14 mouse cellular contexts compared by ENCODE assay signal in genomic region chr11:82847571-82848000, GRCm38 (mm10). TPM values are rescaled to one million over a fixed set of nuclear protein-coding genes. Genes with fewer than 3 reads are reported as not detected.
DNase-seq lines count a peak whose midpoint lies in the region; ATAC-seq and TF ChIP-seq lines count a peak whose summit lies in the region.
"Had no signal": no experiment of that assay in that cellular context is flagged by ENCODE, and none has a peak within 500 bp of the region (broad histone marks: within the 10 kb centered on the region; RNA-seq: fewer than 3 reads in every experiment).

No protein-coding gene starts in this region.

- no peak overlapping the region for H3K9ac ChIP-seq in midbrain, embryonic 11.5 days (ENCODE audit: low read length)
- peak overlapping the region; percentile 46 for H3K9ac ChIP-seq in liver, embryonic 11.5 days (ENCODE audit: low read depth, low read length)
- no peak overlapping the region for H3K9ac ChIP-seq in stomach, postnatal 0 days (ENCODE audit: low read length)
- H3K9ac ChIP-seq: embryonic facial prominence, embryonic 15.5 days had no signal

- TF ChIP-seq EP300 in stomach, postnatal 0 days (optimal IDR thresholded peaks at IDR 0.05): no peak

- WGBS in midbrain, embryonic 11.5 days: 28% methylated on average over 6 of the region's 6 CpGs
- 27% methylated on average over 6 of the region's 6 CpGs for WGBS in midbrain, embryonic 10.5 days
- 33% methylated on average over 6 of the region's 6 CpGs for WGBS in liver, embryonic 11.5 days
- WGBS in stomach, postnatal 0 days: 57% methylated on average over 6 of the region's 6 CpGs

- no peaks in the 10 kb centered on the region for H3K27me3 ChIP-seq in midbrain, embryonic 11.5 days (ENCODE audit: control insufficient read depth, insufficient read depth, low read length)
- H3K27me3 ChIP-seq in midbrain, embryonic 10.5 days (ENCODE audit: low read depth, poor library complexity, severe bottlenecking): peaks cover 9% of the 10 kb centered on the region; the same call in 1 of the 2 replicates
- no peaks in the 10 kb centered on the region for H3K27me3 ChIP-seq in liver, embryonic 11.5 days (replicated peaks; ENCODE audit: control insufficient read depth, insufficient read depth, low read length)
- no peaks in the 10 kb centered on the region for H3K27me3 ChIP-seq in stomach, postnatal 0 days (ENCODE audit: control insufficient read depth, insufficient read depth, low read length)
- H3K27me3 ChIP-seq: embryonic facial prominence, embryonic 15.5 days had no signal

- intact Hi-C loops in gastrocnemius, adult 2 months (cut with DNase I): no loop called here

- DNase-seq in gastrocnemius, adult 2 months: no peak
- DNase-seq in gastrocnemius, adult 8-10 months (ENCODE audit: low spot score in 2 of 2): no peak
- DNase-seq in midbrain, embryonic 11.5 days (ENCODE audit: low spot score, missing footprints): peak; percentile 73
- DNase-seq in midbrain, embryonic 10.5 days (ENCODE audit: low spot score): no peak
- no peak for DNase-seq in liver, embryonic 11.5 days (ENCODE audit: low spot score)
- no peak for DNase-seq in stomach, postnatal 0 days (ENCODE audit: low spot score)
- DNase-seq in ovary, postnatal 10 days (ENCODE audit: low spot score): no peak
- DNase-seq in cerebellum, postnatal 4 days (ENCODE audit: low spot score in 2 of 2): no peak
- DNase-seq: cerebellum, adult 18-20 months; heart, adult 11 months; right cerebral cortex, adult 18-20 months had no signal

- no peak overlapping the region for H3K4me3 ChIP-seq in gastrocnemius, adult 2 months
- no peak overlapping the region for H3K4me3 ChIP-seq in midbrain, embryonic 11.5 days (ENCODE audit: low read depth, low read length)
- H3K4me3 ChIP-seq in midbrain, embryonic 10.5 days: no peak overlapping the region
- H3K4me3 ChIP-seq in liver, embryonic 11.5 days (ENCODE audit: low read depth, low read length): peak overlapping the region; percentile 20; the same call in 1 of the 2 replicates
- H3K4me3 ChIP-seq in stomach, postnatal 0 days (ENCODE audit: low read depth, low read length): no peak overlapping the region
- H3K4me3 ChIP-seq: embryonic facial prominence, embryonic 15.5 days; myocyte had no signal

- H3K27ac ChIP-seq in gastrocnemius, adult 2 months: peak overlapping the region; percentile 6; the same call in 1 of the 2 replicates
- no peak overlapping the region for H3K27ac ChIP-seq in midbrain, embryonic 11.5 days (ENCODE audit: low read depth, low read length)
- no peak overlapping the region for H3K27ac ChIP-seq in midbrain, embryonic 10.5 days (replicated peaks)
- H3K27ac ChIP-seq in liver, embryonic 11.5 days (ENCODE audit: low read depth, low read length): peak overlapping the region; percentile 98
- H3K27ac ChIP-seq in stomach, postnatal 0 days (replicated peaks): peak overlapping the region; percentile 20; the same call in 1 of the 2 replicates
- H3K27ac ChIP-seq: embryonic facial prominence, embryonic 15.5 days; hindbrain, postnatal 0 days had no signal

- peaks cover 5% of the 10 kb centered on the region; the same call in 1 of the 2 replicates for H3K4me1 ChIP-seq in midbrain, embryonic 11.5 days (ENCODE audit: control insufficient read depth, insufficient read depth, low read length)
- peaks cover 45% of the 10 kb centered on the region for H3K4me1 ChIP-seq in midbrain, embryonic 10.5 days
- peaks cover 65% of the 10 kb centered on the region for H3K4me1 ChIP-seq in liver, embryonic 11.5 days (replicated peaks; ENCODE audit: control insufficient read depth, insufficient read depth, low read length)
- H3K4me1 ChIP-seq in stomach, postnatal 0 days (replicated peaks; ENCODE audit: control insufficient read depth, insufficient read depth): no peaks in the 10 kb centered on the region; the same call in 1 of the 2 replicates

- no peak for ATAC-seq in midbrain, embryonic 11.5 days (ENCODE audit: low FRiP score)
- ATAC-seq in liver, embryonic 11.5 days (replicated peaks; ENCODE audit: low FRiP score): peak; percentile 89
- ATAC-seq in stomach, postnatal 0 days (ENCODE audit: low FRiP score, low TSS enrichment): no peak
- ATAC-seq: hindbrain, postnatal 0 days had no signal

- no peaks in the 10 kb centered on the region for H3K36me3 ChIP-seq in midbrain, embryonic 11.5 days (ENCODE audit: control insufficient read depth, insufficient read depth, low read length)
- no peaks in the 10 kb centered on the region for H3K36me3 ChIP-seq in midbrain, embryonic 10.5 days
- peaks cover 5% of the 10 kb centered on the region; the same call in 1 of the 2 replicates for H3K36me3 ChIP-seq in liver, embryonic 11.5 days (ENCODE audit: control insufficient read depth, insufficient read depth, low read length)
- no peaks in the 10 kb centered on the region for H3K36me3 ChIP-seq in stomach, postnatal 0 days (ENCODE audit: control insufficient read depth, insufficient read depth, low read length)
- H3K36me3 ChIP-seq: embryonic facial prominence, embryonic 15.5 days had no signal

- TF ChIP-seq CTCF in gastrocnemius, adult 2 months (IDR thresholded peaks at IDR 0.05): no peak
- TF ChIP-seq CTCF in stomach, postnatal 0 days (IDR thresholded peaks at IDR 0.05; ENCODE audit: low read depth): no peak

- H3K9me3 ChIP-seq in midbrain, embryonic 11.5 days (ENCODE audit: control insufficient read depth, low read length): no peaks in the 10 kb centered on the region
- no peaks in the 10 kb centered on the region for H3K9me3 ChIP-seq in midbrain, embryonic 10.5 days (replicated peaks)
- no peaks in the 10 kb centered on the region for H3K9me3 ChIP-seq in liver, embryonic 11.5 days (ENCODE audit: control insufficient read depth, low read length)
- no peaks in the 10 kb centered on the region for H3K9me3 ChIP-seq in stomach, postnatal 0 days (ENCODE audit: control insufficient read depth, low read length)
- H3K9me3 ChIP-seq: embryonic facial prominence, embryonic 15.5 days had no signal

- H3K4me2 ChIP-seq in midbrain, embryonic 11.5 days: no peak overlapping the region
- peak overlapping the region; percentile 92 for H3K4me2 ChIP-seq in liver, embryonic 11.5 days
- H3K4me2 ChIP-seq in stomach, postnatal 0 days (replicated peaks; ENCODE audit: low read depth): no peak overlapping the region
- H3K4me2 ChIP-seq: embryonic facial prominence, embryonic 15.5 days had no signal

RNA-seq across cellular contexts. Expression of gene Rffl, which starts 23.4 kb away (rescaled TPM):
- total RNA-seq in gastrocnemius, adult 2 months (2021): 10 to 100 TPM in 1 of 2 experiments, 1 to 10 TPM in 1; 6.5 to 10.1 TPM
- 1 to 10 TPM; 7.5 to 9.7 (median 8.8) TPM for total RNA-seq in gastrocnemius, adult 8-10 months (2022)
- 8.9 and 9.2 TPM in 2 replicates for polyA plus RNA-seq in midbrain, embryonic 11.5 days (2014; fragmentation: Nextera tagmentation; extraction: Ambion mirVana)
- polyA plus RNA-seq in midbrain, embryonic 10.5 days (2016; fragmentation: Nextera tagmentation; extraction: Ambion mirVana): 11.5 and 12.0 TPM in 2 replicates
- 27.5 and 29.7 TPM in 2 replicates for polyA plus RNA-seq in liver, embryonic 11.5 days (2014; fragmentation: Nextera tagmentation; extraction: Ambion mirVana)
- polyA plus RNA-seq in stomach, postnatal 0 days (2015; fragmentation: Nextera tagmentation; extraction: Ambion mirVana): 16.4 and 17.1 TPM in 2 replicates

RNA-seq across cellular contexts. Expression of gene Rad51d, which starts 42.8 kb away (rescaled TPM):
- 1 to 10 TPM; 2.7 to 3.6 TPM for total RNA-seq in gastrocnemius, adult 2 months (2021)
- 1 to 10 TPM; 3.1 to 4.1 (median 3.6) TPM for total RNA-seq in gastrocnemius, adult 8-10 months (2022)
- 13.7 and 17.4 TPM in 2 replicates for polyA plus RNA-seq in midbrain, embryonic 11.5 days (2014; fragmentation: Nextera tagmentation; extraction: Ambion mirVana)
- polyA plus RNA-seq in midbrain, embryonic 10.5 days (2016; fragmentation: Nextera tagmentation; extraction: Ambion mirVana): 16.3 and 17.2 TPM in 2 replicates
- polyA plus RNA-seq in liver, embryonic 11.5 days (2014; fragmentation: Nextera tagmentation; extraction: Ambion mirVana): 14.4 and 14.8 TPM in 2 replicates
- 8.3 and 9.7 TPM in 2 replicates for polyA plus RNA-seq in stomach, postnatal 0 days (2015; fragmentation: Nextera tagmentation; extraction: Ambion mirVana)

RNA-seq across cellular contexts. Expression of gene Fndc8, which starts 44.3 kb away (rescaled TPM):
- not detected for total RNA-seq in gastrocnemius, adult 2 months (2021)
- not detected for total RNA-seq in gastrocnemius, adult 8-10 months (2022)
- polyA plus RNA-seq in midbrain, embryonic 11.5 days (2014; fragmentation: Nextera tagmentation; extraction: Ambion mirVana): 0.19 and 0.30 TPM in 2 replicates
- polyA plus RNA-seq in midbrain, embryonic 10.5 days (2016; fragmentation: Nextera tagmentation; extraction: Ambion mirVana): 0.28 and 0.34 TPM in 2 replicates
- polyA plus RNA-seq in liver, embryonic 11.5 days (2014; fragmentation: Nextera tagmentation; extraction: Ambion mirVana): 0.13 and 0.15 TPM in 2 replicates
- 0.08 TPM in 1 of 2 replicates, not detected in the other for polyA plus RNA-seq in stomach, postnatal 0 days (2015; fragmentation: Nextera tagmentation; extraction: Ambion mirVana)
- total RNA-seq: hindbrain, postnatal 0 days had no signal

Comparison
In these comparisons a context has a peak if more than half of its experiments do, and no peak if none do; other contexts are left out.
1. H3K27ac ChIP-seq: peak in gastrocnemius, adult 2 months (single experiment), liver, embryonic 11.5 days (single experiment) and stomach, postnatal 0 days (single experiment); none in midbrain, embryonic 11.5 days (single experiment) and midbrain, embryonic 10.5 days (single experiment).